Mouse (Mus musculus) midbrain, embryonic 12.5 days (tissue): Measurements from ENCODE around the gene Tulp4. TPM values are rescaled to one million over a fixed set of nuclear protein-coding genes. Genes with fewer than 3 reads are reported as not detected.
A peak's percentile ranks its signal among the peaks of the same experiment; 100 is the strongest.

Source experiments
- ATAC-seq: fragments of 200-750 bp; cut with Nextera tagmentation; 2 replicates; pipeline ENCODE4 v1.8.0; 2017; ENCODE audit warnings: low read depth, moderate TSS enrichment, moderate library complexity; ENCODE audit not compliant: low FRiP score
- H3K27ac ChIP-seq: fragments of 300-500 bp; sonication (generic); replicated peaks from 2 replicates; pipeline ENCODE4 v1.5.1; 2016; ENCODE audit warnings: mild to moderate bottlenecking
- H3K27me3 ChIP-seq: fragments of 300-500 bp; sonication (generic); 2 replicates; pipeline ENCODE4 v1.6.1; 2016; ENCODE audit warnings: mild to moderate bottlenecking
- H3K36me3 ChIP-seq: fragments of 300-500 bp; sonication (generic); 2 replicates; pipeline ENCODE4 v1.6.1; 2016
- H3K4me1 ChIP-seq: fragments of 300-500 bp; sonication (generic); 2 replicates; pipeline ENCODE4 v1.6.1; 2016
- H3K4me2 ChIP-seq: fragments of 300-500 bp; sonication (generic); replicated peaks from 2 replicates; pipeline ENCODE4 v1.6.1; 2016; ENCODE audit warnings: mild to moderate bottlenecking, moderate library complexity
- H3K4me3 ChIP-seq: fragments of 300-500 bp; sonication (generic); 2 replicates; pipeline ENCODE4 v1.5.1; 2016; ENCODE audit warnings: mild to moderate bottlenecking
- H3K9ac ChIP-seq: fragments of 300-500 bp; sonication (generic); replicated peaks from 2 replicates; pipeline ENCODE4 v1.6.1; 2016; ENCODE audit warnings: mild to moderate bottlenecking, moderate library complexity
- H3K9me3 ChIP-seq: fragments of 300-500 bp; sonication (generic); 2 replicates; pipeline ENCODE4 v1.6.1; 2016; ENCODE audit warnings: mild to moderate bottlenecking
- WGBS: fragments of 180-500 bp; shearing (Covaris S2); methylation state at CpG from one replicate; pipeline ENCODE4 v1.1.7; 2016; 5-methylcytosine and 5-hydroxymethylcytosine counted together
- polyA plus RNA-seq: library from polyadenylated mRNA; unstranded; fragments of >200 nt; fragmentation: Nextera tagmentation; extraction: Ambion mirVana; gene quantifications from 2 replicates; pipeline ENCODE4 v1.2.1, GENCODE M21; 2016

Gene Tulp4
- 130 and 131 TPM in 2 replicates for polyA plus RNA-seq

GRCm38 (mm10) chr17:6106361-6107014, at the start of gene Tulp4:
Tulp4 (plus strand) TSS chr17:6106437.
- Histone ChIP-seq H3K9me3 (no peaks in the 10 kb centered on the region), H3K27me3 (peaks cover 16% of the 10 kb centered on the region), H3K27ac (peak within 1 kb of the TSS; percentile 97), H3K36me3 (peaks cover 6% of the 10 kb centered on the region; the same call in 1 of the 2 replicates), H3K9ac (peak within 1 kb of the TSS; percentile 97), H3K4me3 (peak within 1 kb of the TSS; percentile 94), H3K4me2 (peak within 1 kb of the TSS; percentile 81), H3K4me1 (peaks cover 23% of the 10 kb centered on the region)
- WGBS = under 1% methylated on average over 23 of the region's 76 CpGs
- ATAC-seq = peak; percentile 99

DNA sequence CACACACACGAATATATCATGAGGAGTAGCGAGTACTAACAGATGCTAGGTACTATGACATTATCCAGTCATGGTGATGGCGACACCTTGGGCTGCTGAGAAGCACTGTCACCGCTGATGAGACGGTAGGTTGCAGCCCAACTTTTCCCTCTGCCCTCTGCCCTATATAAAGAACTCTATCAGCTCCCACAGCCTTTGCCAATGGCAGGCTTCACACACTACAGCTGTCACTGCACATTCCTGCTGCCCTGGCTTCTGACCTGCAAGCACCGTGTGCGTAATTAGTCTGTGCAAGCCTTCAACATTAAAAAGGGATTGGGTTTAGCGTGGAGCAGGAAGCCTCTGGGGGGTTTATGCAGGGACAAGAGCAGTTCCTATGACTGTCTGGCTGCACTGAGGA, 43.4 kb upstream of the Tulp4 start:
- 87% methylated on average over 8 of the region's 8 CpGs for WGBS

DNA sequence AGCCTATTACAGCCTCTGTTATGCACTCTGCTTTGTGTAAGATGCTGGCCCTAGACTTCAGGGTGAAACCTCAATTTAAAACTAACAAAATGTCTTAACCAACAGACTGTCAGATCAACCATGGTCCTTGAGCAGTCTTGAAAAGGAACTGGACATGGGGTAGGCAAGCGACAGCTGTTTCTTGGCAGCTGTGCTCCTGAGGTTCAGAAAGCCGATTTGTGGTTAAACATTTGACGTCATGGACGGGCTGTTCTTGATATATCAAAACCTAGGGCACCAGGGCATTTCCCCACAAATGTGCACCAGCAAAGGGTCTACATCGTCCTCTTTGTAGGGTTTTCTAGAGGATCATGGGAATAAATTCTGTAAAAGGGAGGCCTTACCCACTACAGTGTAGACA, 42.7 kb upstream of the Tulp4 start:
- WGBS = 92% methylated on average over 5 of the region's 5 CpGs
- Histone ChIP-seq H3K27me3 (no peaks in the 10 kb centered on the region), H3K36me3 (peaks cover 63% of the 10 kb centered on the region), H3K9ac (no peak overlapping the region), H3K9me3 (no peaks in the 10 kb centered on the region), H3K4me3 (no peak overlapping the region), H3K27ac (no peak overlapping the region), H3K4me1 (no peaks in the 10 kb centered on the region), H3K4me2 (no peak overlapping the region)
- no peak for ATAC-seq

More for the DNA sequence above, 43.4 kb upstream of the Tulp4 start:
- Histone ChIP-seq H3K4me2 (no peak overlapping the region), H3K27ac (no peak overlapping the region), H3K27me3 (no peaks in the 10 kb centered on the region), H3K4me3 (no peak overlapping the region), H3K9me3 (no peaks in the 10 kb centered on the region), H3K9ac (no peak overlapping the region), H3K36me3 (peaks cover 61% of the 10 kb centered on the region), H3K4me1 (no peaks in the 10 kb centered on the region)
- no peak for ATAC-seq

DNA sequence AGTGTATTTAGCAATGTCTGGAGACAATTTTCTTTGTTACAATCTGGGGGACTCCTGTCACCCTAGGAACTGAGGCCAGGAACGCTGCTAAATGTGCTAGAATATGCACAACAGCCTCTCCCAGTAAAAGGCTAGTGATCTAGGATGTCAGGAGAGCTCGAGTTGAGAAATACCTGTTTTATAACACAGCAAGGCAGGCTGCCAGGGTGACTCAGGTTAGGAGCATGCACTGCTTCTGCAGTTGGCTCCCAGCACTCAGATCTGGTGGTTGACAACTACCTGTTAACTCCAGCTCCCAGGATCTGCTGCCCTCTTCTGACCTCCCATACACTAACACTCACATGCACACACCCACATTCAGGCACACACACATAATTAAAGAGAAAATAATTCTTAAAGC, 40.2 kb upstream of the Tulp4 start:
- H3K9ac ChIP-seq = no peak overlapping the region
- H3K36me3 ChIP-seq = peaks cover 72% of the 10 kb centered on the region
- no peak overlapping the region for H3K4me2 ChIP-seq
- no peaks in the 10 kb centered on the region for H3K4me1 ChIP-seq
- no peaks in the 10 kb centered on the region for H3K27me3 ChIP-seq
- 91% methylated on average over 2 of the region's 2 CpGs for WGBS
- H3K27ac ChIP-seq = no peak overlapping the region
- H3K9me3 ChIP-seq = no peaks in the 10 kb centered on the region
- no peak overlapping the region for H3K4me3 ChIP-seq
- no peak for ATAC-seq

DNA sequence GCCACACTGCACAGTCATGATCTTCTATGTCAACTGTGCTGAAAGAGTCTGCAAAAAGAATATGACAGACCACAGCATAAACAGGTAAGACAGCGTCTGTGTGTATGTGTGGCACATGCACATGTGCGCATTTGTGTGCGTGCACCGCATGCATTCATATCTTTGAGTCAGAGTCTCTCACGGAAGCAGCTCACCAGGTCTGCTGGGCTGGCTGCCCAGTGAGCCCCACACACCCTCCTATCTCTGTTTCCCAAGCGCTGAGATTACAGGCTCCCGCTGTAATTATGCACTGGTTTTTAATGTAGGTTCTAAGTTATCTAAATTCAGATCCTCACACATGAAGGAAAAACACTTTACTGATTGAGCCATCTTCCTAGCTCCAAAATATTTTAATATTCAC, 38.6 kb upstream of the Tulp4 start:
- Histone ChIP-seq H3K27me3 (no peaks in the 10 kb centered on the region), H3K4me2 (no peak overlapping the region), H3K4me1 (no peaks in the 10 kb centered on the region), H3K27ac (no peak overlapping the region), H3K36me3 (peaks cover 85% of the 10 kb centered on the region), H3K4me3 (no peak overlapping the region), H3K9me3 (no peaks in the 10 kb centered on the region), H3K9ac (no peak overlapping the region)
- WGBS = 96% methylated on average over 7 of the region's 7 CpGs
- ATAC-seq = no peak

GRCm38 (mm10) chr17:6069866-6070265, 36.4 kb upstream of the Tulp4 start:
- Histone ChIP-seq H3K27me3 (no peaks in the 10 kb centered on the region), H3K27ac (no peak overlapping the region), H3K36me3 (peaks cover 77% of the 10 kb centered on the region), H3K4me3 (no peak overlapping the region), H3K4me2 (no peak overlapping the region), H3K4me1 (no peaks in the 10 kb centered on the region), H3K9me3 (no peaks in the 10 kb centered on the region), H3K9ac (no peak overlapping the region)
- 93% methylated on average over 6 of the region's 6 CpGs for WGBS
- ATAC-seq = no peak

DNA sequence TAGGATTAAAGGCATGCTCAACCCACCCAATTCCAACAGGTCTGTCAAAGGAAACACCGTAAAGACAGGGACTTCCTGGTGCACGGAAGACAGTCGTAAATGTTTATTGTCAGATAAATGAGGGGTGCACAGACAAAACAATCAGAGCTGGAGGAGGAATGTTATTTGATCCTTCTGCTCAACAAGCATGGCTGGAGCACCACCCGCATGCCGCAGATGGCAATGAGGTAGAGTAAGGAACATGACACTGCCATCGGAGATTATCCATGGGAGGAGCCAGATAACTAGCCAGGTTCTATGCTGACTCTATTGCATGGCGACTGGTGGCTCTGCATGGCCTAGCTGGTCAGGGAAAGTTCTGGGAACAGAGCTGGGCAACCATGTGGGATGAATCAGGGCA, 32.8 kb upstream of the Tulp4 start:
- no peak overlapping the region for H3K4me3 ChIP-seq
- no peaks in the 10 kb centered on the region; the same call in 1 of the 2 replicates for H3K4me1 ChIP-seq
- no peaks in the 10 kb centered on the region for H3K27me3 ChIP-seq
- H3K27ac ChIP-seq = no peak overlapping the region
- H3K9me3 ChIP-seq = no peaks in the 10 kb centered on the region
- ATAC-seq = no peak
- H3K9ac ChIP-seq = no peak overlapping the region
- 89% methylated on average over 7 of the region's 7 CpGs for WGBS
- peaks cover 52% of the 10 kb centered on the region for H3K36me3 ChIP-seq
- no peak overlapping the region for H3K4me2 ChIP-seq

- Histone ChIP-seq H3K4me2 (peak within 1 kb of the TSS; percentile 75), H3K27me3 (no peaks in the 10 kb centered on the region), H3K4me1 (peaks cover 16% of the 10 kb centered on the region), H3K4me3 (peak within 1 kb of the TSS; percentile 80), H3K9ac (peak within 1 kb of the TSS; percentile 87), H3K36me3 (peaks cover 12% of the 10 kb centered on the region), H3K27ac (peak within 1 kb of the TSS; percentile 83), H3K9me3 (no peaks in the 10 kb centered on the region)
- ATAC-seq = peak; percentile 98
- under 1% methylated on average over 70 of the region's 70 CpGs for WGBS
These were observed 26.7 kb upstream of the Tulp4 start, which contains the start of the genes Serac1 and Gtf2h5 for GRCm38 (mm10) chr17:6079287-6080122. Serac1 (minus strand) TSS chr17:6079741. Gtf2h5 (plus strand) TSS chr17:6079786.

GRCm38 (mm10) chr17:6083323-6083890, 22.8 kb upstream of the Tulp4 start:
- Histone ChIP-seq H3K4me2 (no peak overlapping the region), H3K4me3 (no peak overlapping the region), H3K9ac (no peak overlapping the region), H3K36me3 (peaks cover 37% of the 10 kb centered on the region), H3K27ac (no peak overlapping the region), H3K9me3 (no peaks in the 10 kb centered on the region), H3K4me1 (peaks cover 16% of the 10 kb centered on the region), H3K27me3 (no peaks in the 10 kb centered on the region)
- WGBS = 89% methylated on average over 5 of the region's 5 CpGs
- no peak for ATAC-seq

DNA sequence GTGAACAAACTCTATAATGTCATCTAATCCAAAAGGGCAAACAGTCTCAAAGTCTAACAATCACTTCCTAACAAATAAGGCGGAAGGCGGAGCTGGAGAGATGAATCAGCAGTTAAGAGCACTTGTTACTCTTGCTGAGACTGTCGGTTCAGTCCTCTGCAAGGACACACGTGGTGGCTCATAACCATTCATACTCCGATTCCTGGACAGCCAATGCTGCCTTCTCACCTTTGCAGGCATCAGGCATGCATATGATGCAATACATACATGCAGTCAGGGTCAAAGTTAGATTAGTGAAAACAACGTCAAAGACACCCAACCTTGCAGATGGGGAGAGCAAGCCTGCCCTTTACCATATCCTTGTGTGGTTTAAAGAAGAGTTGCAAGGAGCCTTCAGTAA, 14.6 kb upstream of the Tulp4 start:
- Histone ChIP-seq H3K9me3 (no peaks in the 10 kb centered on the region), H3K4me2 (no peak overlapping the region), H3K27me3 (no peaks in the 10 kb centered on the region), H3K4me1 (no peaks in the 10 kb centered on the region), H3K9ac (no peak overlapping the region), H3K4me3 (no peak overlapping the region), H3K27ac (no peak overlapping the region), H3K36me3 (peaks cover 22% of the 10 kb centered on the region; the same call in 1 of the 2 replicates)
- 94% methylated on average over 6 of the region's 6 CpGs for WGBS
- no peak for ATAC-seq

- Histone ChIP-seq H3K27me3 (no peaks in the 10 kb centered on the region), H3K9ac (no peak overlapping the region), H3K9me3 (no peaks in the 10 kb centered on the region), H3K4me2 (no peak overlapping the region), H3K27ac (no peak overlapping the region), H3K36me3 (0 out of 2 replicates have a peak, but pooled peaks cover 5% of the 10 kb centered on the region), H3K4me3 (no peak overlapping the region), H3K4me1 (no peaks in the 10 kb centered on the region)
- no peak for ATAC-seq
These were observed 10.7 kb upstream of the Tulp4 start for GRCm38 (mm10) chr17:6095579-6095978.

GRCm38 (mm10) chr17:6097884-6098283, 8.4 kb upstream of the Tulp4 start:
- no peak overlapping the region for H3K27ac ChIP-seq
- H3K4me3 ChIP-seq = no peak overlapping the region
- no peak overlapping the region for H3K9ac ChIP-seq
- H3K4me1 ChIP-seq = no peaks in the 10 kb centered on the region
- WGBS = 27% methylated on average over 4 of the region's 4 CpGs
- H3K4me2 ChIP-seq = no peak overlapping the region
- no peaks in the 10 kb centered on the region for H3K9me3 ChIP-seq
- no peaks in the 10 kb centered on the region for H3K36me3 ChIP-seq
- no peaks in the 10 kb centered on the region for H3K27me3 ChIP-seq
- no peak for ATAC-seq
